Mouse (Mus musculus) T-helper 2 cell (primary cell): ENCODE measurements around the gene Slc12a8.
"Not testable (repeated sequence)": the region's sequence is repeated elsewhere in the genome, so short reads cannot be mapped to it uniquely, and the experiment has no call there.

Experiments
- in situ Hi-C: fragments of 300-600 bp; cut with MboI, MseI; formaldehyde crosslinking; loops from one replicate; pipeline ENCODE4 v1.15.1; 2025; ENCODE audit warnings: high pct_unique_total_duplicates

The Slc12a8 gene

DNA sequence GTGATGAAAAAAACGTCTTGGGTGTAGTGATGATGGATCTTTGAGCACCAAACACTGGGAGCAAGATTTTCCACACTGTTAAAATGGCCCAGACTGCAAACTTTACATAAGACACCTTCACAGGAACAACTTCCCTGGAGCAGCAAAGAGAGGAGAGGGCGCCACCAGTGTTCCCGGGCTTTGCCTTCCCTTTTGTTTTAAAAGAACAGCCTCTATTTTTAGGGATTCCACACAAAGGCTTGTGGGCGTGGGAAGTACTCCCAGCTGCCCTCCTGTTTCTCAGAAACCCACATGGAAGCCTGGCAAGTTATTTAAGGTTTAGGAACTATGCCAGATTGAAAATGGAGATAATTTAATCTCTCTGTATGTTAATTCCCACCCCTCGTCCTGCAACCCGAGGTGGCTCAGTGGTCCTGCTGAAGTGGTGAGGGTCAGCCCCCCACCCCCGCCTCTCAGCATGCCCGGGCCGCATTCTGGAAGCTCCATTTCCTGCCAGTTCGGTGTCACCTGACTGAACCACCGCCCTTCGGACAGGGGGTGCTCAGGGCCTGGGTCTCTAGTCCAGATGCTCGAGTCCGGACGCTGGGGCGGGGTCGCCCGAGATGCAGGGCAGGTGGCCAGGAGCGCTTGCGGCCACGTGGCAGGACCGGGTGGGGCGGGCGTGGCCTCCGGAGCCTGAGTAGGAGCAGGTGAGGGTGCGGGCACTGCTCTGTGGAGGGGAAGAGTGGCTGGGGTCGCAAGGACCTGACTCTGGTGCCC is at the start of gene Slc12a8:
Slc12a8 (plus strand) TSS at position 522 of the 759 bp plus-strand sequence.
- in situ Hi-C loops = no loop called here

- in situ Hi-C loops = no loop called here
These were observed 49.7 kb upstream of the Slc12a8 start for GRCm38 (mm10) chr16:33467451-33467850.

GRCm38 (mm10) chr16:33469973-33470372 is 47.2 kb upstream of the Slc12a8 start:
- in situ Hi-C loops = no loop called here

DNA sequence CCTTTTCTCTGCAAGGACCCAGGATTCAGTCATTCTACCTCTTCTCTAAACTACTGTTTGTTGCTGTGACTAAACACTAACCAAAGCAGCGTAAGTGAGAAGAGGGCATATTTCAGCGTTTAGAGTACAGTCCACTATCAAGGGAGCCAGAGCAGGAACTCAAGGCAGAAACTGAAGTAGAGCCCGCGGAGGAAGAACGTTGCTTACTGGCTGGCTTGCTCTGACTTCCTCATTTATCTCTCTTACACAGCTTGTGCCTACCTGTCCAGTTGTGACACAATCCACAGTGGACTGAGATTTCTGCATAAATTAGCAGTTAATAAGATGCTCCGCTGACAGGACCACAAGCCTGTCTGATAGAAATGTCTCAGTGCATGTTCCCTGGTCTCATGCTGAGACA is 42.7 kb upstream of the Slc12a8 start:
- in situ Hi-C loops = no loop called here

DNA sequence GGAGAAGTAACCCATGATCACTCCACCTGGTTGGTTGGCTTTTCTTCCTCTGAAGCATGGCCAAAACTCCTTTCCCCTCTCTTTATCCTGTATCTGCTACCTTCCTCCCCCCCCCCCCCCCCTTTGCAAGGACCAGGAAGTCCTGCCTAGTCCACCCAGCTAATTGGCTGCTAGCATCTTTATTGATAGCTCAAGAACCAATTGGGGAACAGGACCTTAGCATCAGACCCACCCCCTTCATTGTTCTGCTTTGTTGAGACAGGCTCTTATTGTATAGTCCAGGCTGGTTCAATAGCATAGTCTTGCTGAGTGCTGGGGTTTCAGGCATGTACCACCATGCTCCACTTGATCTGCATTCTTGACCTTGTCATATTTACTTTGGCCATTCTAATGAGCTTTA is 37.2 kb upstream of the Slc12a8 start:
- in situ Hi-C loops = no loop called here

DNA sequence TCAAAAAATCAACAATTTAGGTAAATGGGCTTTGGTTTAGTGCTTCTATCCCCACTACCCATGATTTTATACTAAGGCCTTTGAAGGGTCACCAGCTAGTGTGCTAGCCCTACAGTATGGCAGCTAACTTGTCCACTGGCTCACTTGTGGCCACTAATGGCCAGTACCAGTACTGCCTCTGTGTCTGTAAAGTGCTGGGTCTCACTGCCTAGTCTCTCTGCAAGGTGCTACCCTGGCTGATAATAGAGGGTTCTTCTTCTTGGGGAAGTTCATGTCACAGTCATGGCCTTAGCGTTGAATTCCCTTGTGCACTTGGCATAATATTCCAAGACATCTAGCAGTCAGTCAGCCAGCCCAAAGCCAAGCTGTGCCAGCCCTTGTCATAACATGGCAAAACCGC is 36.0 kb upstream of the Slc12a8 start:
- in situ Hi-C loops = no loop called here

- in situ Hi-C loops = no loop called here
These were observed 34.8 kb upstream of the Slc12a8 start for GRCm38 (mm10) chr16:33482309-33482708.

DNA sequence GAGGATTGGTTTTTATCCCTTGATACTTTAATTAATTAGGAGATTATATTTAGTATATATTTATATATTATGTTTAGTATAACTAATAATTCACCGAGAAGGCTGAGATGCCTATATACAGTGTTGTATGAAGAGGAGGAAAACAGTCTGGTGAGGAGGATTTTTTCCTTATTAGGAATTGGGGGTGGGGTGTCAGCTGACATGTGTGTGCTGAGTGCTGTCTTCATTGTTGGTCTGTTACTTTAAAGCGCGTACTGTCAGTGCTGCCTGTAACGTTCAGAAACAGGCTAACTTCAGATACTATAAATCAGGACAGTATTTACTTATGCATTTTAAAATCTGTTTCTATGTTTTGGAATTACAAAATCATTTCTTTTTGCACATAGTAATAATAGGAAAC is 29.4 kb upstream of the Slc12a8 start:
- in situ Hi-C loops = no loop called here

- in situ Hi-C loops = no loop called here
These were observed 22.8 kb upstream of the Slc12a8 start for GRCm38 (mm10) chr16:33494374-33494773.

GRCm38 (mm10) chr16:33508082-33508481 is 9.0 kb upstream of the Slc12a8 start:
- in situ Hi-C loops = no loop called here

GRCm38 (mm10) chr16:33509231-33509630 is 7.9 kb upstream of the Slc12a8 start:
- in situ Hi-C loops = not testable (repeated sequence)

GRCm38 (mm10) chr16:33510856-33511255 is 6.3 kb upstream of the Slc12a8 start:
- in situ Hi-C loops = not testable (repeated sequence)

- in situ Hi-C loops = no loop called here
These were observed 4.6 kb upstream of the Slc12a8 start for GRCm38 (mm10) chr16:33512555-33512954.

- in situ Hi-C loops = no loop called here
These were observed 499 bp downstream of the Slc12a8 start for GRCm38 (mm10) chr16:33517627-33518026.

DNA sequence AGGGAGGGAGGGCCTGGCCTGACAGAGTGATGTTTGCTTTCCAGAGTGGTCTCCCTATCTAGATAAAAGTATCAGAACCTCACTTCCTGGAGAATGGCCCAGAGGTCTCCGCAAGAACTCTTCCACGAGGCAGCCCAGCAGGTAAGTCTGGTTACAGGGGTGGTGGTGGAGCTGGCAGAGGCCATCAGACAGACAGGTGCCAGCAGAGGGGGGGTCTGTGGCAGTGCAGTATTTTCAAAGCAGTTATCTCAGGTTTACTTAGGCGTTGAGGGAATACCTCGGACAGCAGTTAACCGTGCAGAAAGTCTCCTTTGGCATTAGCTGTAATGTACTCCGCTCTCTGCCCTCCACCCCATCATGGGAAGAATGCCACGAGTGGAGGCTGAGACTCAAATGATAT is 1.1 kb downstream of the Slc12a8 start:
- in situ Hi-C loops = no loop called here

GRCm38 (mm10) chr16:33519916-33520568 is 2.9 kb downstream of the Slc12a8 start:
- in situ Hi-C loops = no loop called here

DNA sequence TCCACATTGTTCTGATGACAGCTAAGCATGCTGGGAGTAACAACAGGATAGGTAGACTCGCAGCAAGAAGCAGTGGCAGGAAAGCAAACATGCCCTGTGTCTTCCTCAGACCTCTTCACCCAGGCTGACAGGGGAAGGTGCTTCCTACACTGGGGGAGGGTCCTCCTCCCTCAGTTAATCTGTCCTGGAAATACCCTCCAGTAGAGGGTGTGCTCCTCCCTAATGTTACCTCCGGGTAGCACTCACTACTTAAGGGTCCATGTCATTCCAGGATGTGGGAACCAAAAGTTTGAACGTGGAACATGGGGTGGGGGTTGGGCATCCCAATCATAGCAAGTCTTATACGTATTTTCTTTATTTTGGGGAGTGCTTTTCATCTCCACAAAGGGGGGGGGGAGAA is 5.4 kb downstream of the Slc12a8 start:
- in situ Hi-C loops = no loop called here

- in situ Hi-C loops = no loop called here
These were observed 6.4 kb downstream of the Slc12a8 start for GRCm38 (mm10) chr16:33523571-33523970.

DNA sequence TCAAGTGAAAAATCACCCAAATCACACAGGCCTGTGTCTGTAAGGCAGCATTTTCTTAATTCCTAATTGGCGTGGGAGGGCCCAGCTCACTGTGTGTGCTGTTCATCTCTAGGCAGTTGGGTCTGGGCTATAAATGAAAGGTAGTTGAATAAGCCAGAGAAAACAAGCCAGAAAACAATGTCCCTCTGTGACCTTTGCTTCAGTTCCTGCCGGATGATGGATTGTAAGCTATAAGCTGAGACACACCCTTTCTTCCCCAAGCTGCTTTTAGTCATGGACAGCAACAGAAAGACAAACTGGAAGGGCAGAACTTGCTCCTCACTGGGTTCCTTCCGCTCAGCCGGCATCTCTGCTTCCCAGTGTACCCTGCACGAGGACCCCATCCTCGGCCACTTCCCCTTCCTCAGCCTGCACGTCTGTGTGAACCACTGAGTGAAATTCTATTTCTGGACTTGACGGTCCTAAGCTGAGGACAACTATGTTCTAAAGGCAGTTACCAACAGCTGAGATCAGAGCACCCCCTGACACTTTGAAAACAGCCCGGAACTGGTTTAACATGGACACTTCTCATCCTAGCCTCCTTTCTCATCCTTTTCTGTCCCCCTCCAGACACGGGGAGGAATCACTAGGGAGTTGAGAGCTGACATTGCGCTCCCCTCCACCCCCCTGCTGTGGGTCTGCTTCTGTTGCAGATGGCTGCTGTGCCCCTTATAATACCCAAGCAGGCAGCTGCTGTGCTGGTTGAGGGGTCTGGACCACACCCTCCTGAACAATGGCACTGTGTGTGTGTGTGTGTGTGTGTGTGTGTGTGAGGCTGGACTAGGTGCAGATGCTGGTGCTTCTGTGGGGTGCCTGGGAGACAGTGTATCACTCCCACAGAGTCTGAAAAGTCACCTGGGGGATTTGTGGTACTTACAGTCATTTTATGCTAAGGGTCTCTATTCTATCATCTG is 12.7 kb downstream of the Slc12a8 start:
- in situ Hi-C loops = no loop called here

GRCm38 (mm10) chr16:33531184-33531583 is 14.1 kb downstream of the Slc12a8 start:
- in situ Hi-C loops = no loop called here

DNA sequence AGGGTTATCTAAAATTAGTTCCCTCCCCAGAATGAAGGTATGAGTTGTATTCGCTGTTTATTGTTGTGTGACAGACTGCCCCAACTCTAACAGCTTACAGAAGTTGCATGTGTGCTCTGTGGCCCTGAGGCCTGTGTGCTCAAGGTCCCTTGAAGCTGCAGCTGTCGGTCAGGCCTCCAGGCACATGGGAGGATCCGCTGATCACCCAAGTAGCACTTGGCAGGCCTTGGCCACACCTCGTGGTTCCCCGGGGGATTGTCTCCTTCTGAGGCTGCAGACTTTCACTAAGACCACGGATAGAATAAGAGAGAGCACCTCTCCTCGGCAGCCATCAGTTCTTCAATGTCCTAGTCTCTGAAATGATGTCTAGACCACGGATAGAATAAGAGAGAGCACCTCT is 19.3 kb downstream of the Slc12a8 start:
- in situ Hi-C loops = no loop called here
